Mouse (Mus musculus): Measurements from ENCODE around the gene Smug1. TPM values are rescaled to one million over a fixed set of nuclear protein-coding genes. Genes with fewer than 3 reads are reported as not detected.

Gene Smug1
- polyA plus RNA-seq, 1 experiment from 2014 or later: 14.9 TPM

DNA sequence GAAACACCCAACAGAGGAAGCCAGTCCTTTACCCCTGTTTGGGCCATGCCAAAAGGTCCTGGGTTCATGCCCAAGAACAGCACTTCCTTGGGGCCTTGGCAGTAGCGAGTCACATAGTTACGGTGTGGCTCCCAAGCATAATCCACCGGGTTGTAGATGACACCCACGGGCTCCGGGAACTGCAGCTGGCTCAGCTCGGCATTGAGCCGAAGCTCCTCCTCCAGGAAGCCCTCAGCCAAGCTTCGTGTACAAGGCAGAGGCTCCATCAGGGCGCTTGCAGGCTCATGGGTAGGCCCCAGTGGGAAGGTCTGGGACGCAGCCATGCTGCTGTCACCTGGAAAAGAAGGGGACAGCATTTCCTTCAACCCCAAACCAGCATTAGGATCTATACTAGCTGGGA, 9.3 kb downstream of the Smug1 start:
- no peak overlapping the region for H3K9ac ChIP-seq (ENCODE audit: low read depth, low read length)
- H3K9me3 ChIP-seq (ENCODE audit: control insufficient read depth, low read length): no peaks in the 10 kb centered on the region
- WGBS: 72% methylated on average over 10 of the region's 10 CpGs
- H3K4me1 ChIP-seq (ENCODE audit: control insufficient read depth, insufficient read depth, low read length): peaks cover 3% of the 10 kb centered on the region; the same call in 1 of the 2 replicates
- no peak overlapping the region for H3K4me3 ChIP-seq (ENCODE audit: low read depth, low read length)
- H3K4me2 ChIP-seq (ENCODE audit: low read depth, low read length): no peak overlapping the region
- H3K27me3 ChIP-seq (replicated peaks; ENCODE audit: control insufficient read depth, insufficient read depth, low read length): peaks cover 7% of the 10 kb centered on the region; the same call in 1 of the 2 replicates
- no peak for ATAC-seq (ENCODE audit: low read depth)
- no peaks in the 10 kb centered on the region for H3K36me3 ChIP-seq (ENCODE audit: control insufficient read depth, insufficient read depth, low read length)
- no peak overlapping the region for H3K27ac ChIP-seq (replicated peaks; ENCODE audit: low read depth, low read length)
- no peak for DNase-seq (ENCODE audit: low spot score)

DNA sequence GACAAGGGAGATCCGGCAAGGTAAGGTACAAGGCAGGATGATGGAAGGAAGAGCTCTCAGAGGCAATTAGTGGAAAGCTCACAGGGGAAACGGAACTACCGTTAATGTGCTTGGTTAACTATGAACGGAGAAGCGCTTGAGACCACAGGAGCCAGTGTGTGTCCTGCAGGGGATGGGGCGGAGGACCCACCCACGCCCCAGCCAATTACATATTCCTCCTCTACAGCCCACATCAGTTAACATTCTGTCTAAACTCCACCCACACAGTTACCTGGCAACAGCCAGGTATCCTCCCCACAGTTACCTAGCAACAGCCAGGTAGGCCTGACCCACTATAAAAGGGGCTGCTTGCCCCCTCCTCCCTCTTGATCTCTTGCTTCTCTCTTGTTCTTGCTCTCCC, 10.0 kb downstream of the Smug1 start:
- 48% methylated on average over 7 of the region's 7 CpGs for WGBS
- no peak overlapping the region for H3K4me3 ChIP-seq (ENCODE audit: low read depth, low read length)
- DNase-seq (ENCODE audit: low spot score): no peak
- H3K4me2 ChIP-seq (ENCODE audit: low read depth, low read length): no peak overlapping the region
- no peaks in the 10 kb centered on the region for H3K36me3 ChIP-seq (ENCODE audit: control insufficient read depth, insufficient read depth, low read length)
- ATAC-seq (ENCODE audit: low read depth): peak; percentile 57; the same call in 1 of the 2 replicates
- H3K4me1 ChIP-seq (ENCODE audit: control insufficient read depth, insufficient read depth, low read length): no peaks in the 10 kb centered on the region
- H3K9ac ChIP-seq (ENCODE audit: low read depth, low read length): no peak overlapping the region
- no peaks in the 10 kb centered on the region for H3K9me3 ChIP-seq (ENCODE audit: control insufficient read depth, low read length)
- peaks cover 7% of the 10 kb centered on the region; the same call in 1 of the 2 replicates for H3K27me3 ChIP-seq (replicated peaks; ENCODE audit: control insufficient read depth, insufficient read depth, low read length)
- H3K27ac ChIP-seq (replicated peaks; ENCODE audit: low read depth, low read length): no peak overlapping the region

DNA sequence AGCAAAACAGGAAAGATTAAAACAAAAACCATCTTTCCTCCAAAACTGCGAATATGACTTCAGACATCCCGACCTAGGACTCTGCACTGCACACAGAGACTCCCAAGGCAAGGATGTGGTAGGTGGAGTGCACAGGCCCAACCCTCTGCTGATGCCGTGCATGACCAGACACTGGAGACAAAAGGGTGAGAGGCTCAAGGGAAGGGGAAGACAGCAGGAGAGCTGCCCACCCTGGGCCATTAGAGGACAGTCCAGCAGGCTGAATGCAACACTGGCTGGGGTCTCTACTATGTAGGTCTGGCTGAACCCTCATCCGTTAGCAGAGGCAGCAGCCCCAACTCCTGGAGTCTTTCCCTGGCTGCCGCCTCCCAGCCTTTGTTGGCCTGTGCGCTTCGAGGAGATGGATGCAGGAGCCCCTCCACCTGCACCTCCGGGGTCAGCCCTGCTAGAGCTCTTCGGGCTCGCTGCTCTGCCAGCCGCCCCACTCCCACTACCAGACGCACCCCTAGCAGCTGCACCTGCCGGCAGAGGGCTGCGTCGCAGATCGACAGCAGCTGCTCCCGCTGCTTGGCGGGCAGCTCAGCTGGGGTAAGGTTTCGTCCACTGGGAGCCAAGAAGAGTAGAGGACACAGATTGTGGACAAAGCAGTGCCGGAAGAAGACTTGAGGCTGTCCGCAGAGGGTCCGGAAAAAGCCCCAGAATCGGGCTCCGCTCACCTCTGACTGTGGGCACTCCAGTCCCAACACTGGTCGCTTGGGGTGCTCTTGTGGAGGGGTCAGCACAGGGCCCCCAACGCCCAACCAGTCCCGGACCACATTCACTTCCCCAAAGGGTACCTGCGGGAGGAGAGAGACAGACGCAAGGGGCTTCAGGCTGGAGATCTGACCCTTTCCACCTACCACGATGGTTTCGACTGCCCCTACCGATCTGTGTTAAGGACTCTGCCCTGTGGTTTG, 11.2 kb downstream of the Smug1 start:
- DNase-seq (ENCODE audit: low spot score) (peak; percentile 72), ATAC-seq (ENCODE audit: low read depth) (peak; percentile 80)
- Histone ChIP-seq H3K9me3 (ENCODE audit: control insufficient read depth, low read length) (no peaks in the 10 kb centered on the region), H3K4me2 (ENCODE audit: low read depth, low read length) (no peak overlapping the region), H3K9ac (ENCODE audit: low read depth, low read length) (no peak overlapping the region), H3K4me1 (ENCODE audit: control insufficient read depth, insufficient read depth, low read length) (no peaks in the 10 kb centered on the region), H3K27ac (replicated peaks; ENCODE audit: low read depth, low read length) (no peak overlapping the region), H3K4me3 (ENCODE audit: low read depth, low read length) (no peak overlapping the region), H3K27me3 (replicated peaks; ENCODE audit: control insufficient read depth, insufficient read depth, low read length) (peaks cover 7% of the 10 kb centered on the region; the same call in 1 of the 2 replicates), H3K36me3 (ENCODE audit: control insufficient read depth, insufficient read depth, low read length) (no peaks in the 10 kb centered on the region)
- 26% methylated on average over 29 of the region's 32 CpGs for WGBS

DNA sequence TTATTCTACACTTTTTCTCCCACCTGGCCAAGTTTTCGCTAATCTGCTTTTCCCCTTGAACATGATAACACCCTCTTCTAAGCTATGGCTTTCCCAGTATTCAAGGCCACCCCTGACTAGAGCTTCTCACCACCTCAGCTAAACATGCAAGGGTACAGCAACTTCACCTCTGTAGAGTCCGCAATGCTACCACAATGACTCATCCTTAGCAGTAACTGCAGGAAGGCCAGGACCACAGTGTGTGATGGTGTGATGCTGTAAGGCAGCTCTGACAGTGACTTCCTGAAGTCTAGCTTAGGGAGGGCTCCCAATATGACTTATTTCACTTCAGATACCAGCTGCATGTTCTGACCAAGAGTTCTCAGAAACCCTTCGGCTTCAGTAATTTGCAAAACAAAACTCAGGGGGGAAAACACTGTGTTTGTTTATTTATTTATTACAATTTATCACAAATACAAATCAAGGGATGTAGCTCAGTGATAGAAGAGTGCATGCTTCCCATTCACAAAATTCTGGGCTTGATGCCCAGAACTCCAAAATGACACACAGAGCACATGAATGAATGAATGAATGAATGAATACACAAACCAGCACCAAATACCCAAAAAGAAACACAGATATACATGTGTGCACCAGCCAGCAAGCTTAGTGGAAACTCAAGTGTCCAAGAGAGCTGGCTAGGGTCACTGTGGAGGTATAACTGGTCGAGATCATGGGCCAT, 13.8 kb downstream of the Smug1 start:
- no peak overlapping the region for H3K4me2 ChIP-seq (ENCODE audit: low read depth, low read length)
- H3K9me3 ChIP-seq (ENCODE audit: control insufficient read depth, low read length): no peaks in the 10 kb centered on the region
- H3K4me1 ChIP-seq (ENCODE audit: control insufficient read depth, insufficient read depth, low read length): no peaks in the 10 kb centered on the region
- no peaks in the 10 kb centered on the region for H3K36me3 ChIP-seq (ENCODE audit: control insufficient read depth, insufficient read depth, low read length)
- no peak overlapping the region for H3K9ac ChIP-seq (ENCODE audit: low read depth, low read length)
- WGBS: 86% methylated on average over 4 of the region's 4 CpGs
- DNase-seq (ENCODE audit: low spot score): no peak
- ATAC-seq (ENCODE audit: low read depth): no peak
- H3K27me3 ChIP-seq (replicated peaks; ENCODE audit: control insufficient read depth, insufficient read depth, low read length): peaks cover 21% of the 10 kb centered on the region
- H3K27ac ChIP-seq (replicated peaks; ENCODE audit: low read depth, low read length): no peak overlapping the region
- no peak overlapping the region for H3K4me3 ChIP-seq (ENCODE audit: low read depth, low read length)

GRCm38 (mm10) chr15:103152371-103152770, 14.5 kb downstream of the Smug1 start:
- no peak overlapping the region for H3K4me3 ChIP-seq (ENCODE audit: low read depth, low read length)
- no peak for DNase-seq (ENCODE audit: low spot score)
- no peak for ATAC-seq (ENCODE audit: low read depth)
- H3K4me1 ChIP-seq (ENCODE audit: control insufficient read depth, insufficient read depth, low read length): no peaks in the 10 kb centered on the region
- no peaks in the 10 kb centered on the region for H3K9me3 ChIP-seq (ENCODE audit: control insufficient read depth, low read length)
- WGBS: 84% methylated on average over 3 of the region's 3 CpGs
- H3K27me3 ChIP-seq (replicated peaks; ENCODE audit: control insufficient read depth, insufficient read depth, low read length): peaks cover 27% of the 10 kb centered on the region
- H3K27ac ChIP-seq (replicated peaks; ENCODE audit: low read depth, low read length): no peak overlapping the region
- H3K4me2 ChIP-seq (ENCODE audit: low read depth, low read length): no peak overlapping the region
- H3K9ac ChIP-seq (ENCODE audit: low read depth, low read length): no peak overlapping the region
- no peaks in the 10 kb centered on the region for H3K36me3 ChIP-seq (ENCODE audit: control insufficient read depth, insufficient read depth, low read length)

DNA sequence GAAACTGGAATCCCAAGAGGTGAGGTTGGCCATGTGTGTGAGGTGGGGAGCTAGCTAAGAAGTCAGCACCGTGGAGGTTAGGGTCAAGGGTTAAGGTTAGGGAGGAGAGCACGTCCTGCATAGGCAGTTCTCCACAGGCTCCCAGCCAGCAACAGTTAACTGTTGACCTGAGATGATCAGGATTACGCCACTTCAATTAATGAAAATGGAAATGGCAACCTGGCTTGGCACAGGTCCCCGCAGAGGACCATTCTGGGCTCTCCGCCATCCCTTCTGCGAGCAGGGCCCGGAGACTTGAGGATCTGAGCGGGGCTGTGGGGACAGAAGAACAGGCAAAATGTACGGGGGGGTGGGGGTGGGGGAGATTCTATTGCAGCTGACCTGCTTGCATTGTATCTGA, 19.1 kb downstream of the Smug1 start:
- DNase-seq (ENCODE audit: low spot score) (no peak), ATAC-seq (ENCODE audit: low read depth) (peak; percentile 9; the same call in 1 of the 2 replicates)
- WGBS: 42% methylated on average over 9 of the region's 9 CpGs
- Histone ChIP-seq H3K27ac (replicated peaks; ENCODE audit: low read depth, low read length) (no peak overlapping the region), H3K4me1 (ENCODE audit: control insufficient read depth, insufficient read depth, low read length) (peaks cover 8% of the 10 kb centered on the region; the same call in 1 of the 2 replicates), H3K27me3 (replicated peaks; ENCODE audit: control insufficient read depth, insufficient read depth, low read length) (peaks cover 65% of the 10 kb centered on the region), H3K4me2 (ENCODE audit: low read depth, low read length) (no peak overlapping the region), H3K9ac (ENCODE audit: low read depth, low read length) (no peak overlapping the region), H3K36me3 (ENCODE audit: control insufficient read depth, insufficient read depth, low read length) (no peaks in the 10 kb centered on the region), H3K9me3 (ENCODE audit: control insufficient read depth, low read length) (no peaks in the 10 kb centered on the region), H3K4me3 (ENCODE audit: low read depth, low read length) (no peak overlapping the region)

- H3K27me3 ChIP-seq (replicated peaks; ENCODE audit: control insufficient read depth, insufficient read depth, low read length): peaks cover 65% of the 10 kb centered on the region
- no peak overlapping the region for H3K4me3 ChIP-seq (ENCODE audit: low read depth, low read length)
- no peak overlapping the region for H3K9ac ChIP-seq (ENCODE audit: low read depth, low read length)
- WGBS: 25% methylated on average over 3 of the region's 3 CpGs
- H3K4me2 ChIP-seq (ENCODE audit: low read depth, low read length): peak overlapping the region; percentile 91
- DNase-seq (ENCODE audit: low spot score) (no peak), ATAC-seq (ENCODE audit: low read depth) (no peak)
- H3K4me1 ChIP-seq (ENCODE audit: control insufficient read depth, insufficient read depth, low read length): peaks cover 8% of the 10 kb centered on the region; the same call in 1 of the 2 replicates
- no peaks in the 10 kb centered on the region for H3K9me3 ChIP-seq (ENCODE audit: control insufficient read depth, low read length)
- H3K27ac ChIP-seq (replicated peaks; ENCODE audit: low read depth, low read length): no peak overlapping the region
- H3K36me3 ChIP-seq (ENCODE audit: control insufficient read depth, insufficient read depth, low read length): no peaks in the 10 kb centered on the region
Observed at GRCm38 (mm10) chr15:103147422-103147690, 19.5 kb downstream of the Smug1 start.

DNA sequence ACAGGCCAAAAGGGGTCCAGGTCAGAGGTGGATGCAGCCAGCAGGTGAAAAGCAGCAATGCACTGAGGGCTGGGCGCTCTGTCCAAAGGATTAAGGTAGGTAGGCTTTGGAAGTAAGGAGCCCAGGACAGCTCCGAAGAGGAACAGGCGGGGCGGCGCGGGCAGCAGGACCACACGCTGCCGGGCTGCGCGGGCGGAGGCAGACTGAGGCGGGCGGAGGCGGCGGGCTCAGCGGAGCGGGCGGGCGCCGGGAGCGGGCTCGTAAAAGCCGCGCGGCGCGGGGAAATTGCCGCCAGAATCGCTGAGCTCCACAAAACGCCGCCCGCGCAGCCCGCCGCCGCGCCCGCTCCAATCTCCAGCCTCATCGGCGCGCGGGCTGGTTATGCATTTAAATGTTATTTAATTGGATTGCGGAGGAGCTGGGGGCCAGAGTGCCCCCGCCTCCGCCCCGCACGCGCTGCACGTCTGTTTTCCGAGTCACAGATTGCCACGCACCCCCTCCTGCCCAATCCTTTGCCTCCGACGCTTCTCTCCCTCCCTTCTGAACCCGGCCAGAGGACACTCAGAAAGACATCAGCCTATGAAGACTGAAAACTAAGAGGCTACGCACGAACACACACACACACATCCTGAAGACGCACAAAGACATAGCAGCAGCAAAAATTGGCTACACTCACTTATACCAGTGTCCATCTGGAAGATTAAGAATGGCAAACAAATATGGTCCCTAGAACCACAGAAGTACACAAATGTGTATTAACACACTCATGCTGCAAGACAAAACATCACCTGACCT, 20.1 kb downstream of the Smug1 start:
- Histone ChIP-seq H3K36me3 (ENCODE audit: control insufficient read depth, insufficient read depth, low read length) (no peaks in the 10 kb centered on the region), H3K4me3 (ENCODE audit: low read depth, low read length) (peak overlapping the region; percentile 50), H3K4me2 (ENCODE audit: low read depth, low read length) (peak overlapping the region; percentile 91), H3K9ac (ENCODE audit: low read depth, low read length) (peak overlapping the region; percentile 55), H3K27me3 (replicated peaks; ENCODE audit: control insufficient read depth, insufficient read depth, low read length) (peaks cover 65% of the 10 kb centered on the region), H3K27ac (replicated peaks; ENCODE audit: low read depth, low read length) (no peak overlapping the region), H3K4me1 (ENCODE audit: control insufficient read depth, insufficient read depth, low read length) (peaks cover 8% of the 10 kb centered on the region; the same call in 1 of the 2 replicates), H3K9me3 (ENCODE audit: control insufficient read depth, low read length) (no peaks in the 10 kb centered on the region)
- DNase-seq (ENCODE audit: low spot score): peak; percentile 46
- peak; percentile 30; the same call in 1 of the 2 replicates for ATAC-seq (ENCODE audit: low read depth)
- WGBS: under 1% methylated on average over 25 of the region's 57 CpGs

Data from embryonic facial prominence, embryonic 14.5 days (tissue).